Mouse (Mus musculus) embryonic fibroblast, embryonic 13.5 days (primary cell): Measurements from ENCODE around the gene Tmem179b. TPM values are rescaled to one million over a fixed set of nuclear protein-coding genes. Genes with fewer than 3 reads are reported as not detected.

Experiments used
- H3K27ac ChIP-seq: 2 replicates; pipeline ENCODE4 v1.5.1; 2012; ENCODE audit warnings: low read length, control low read depth, inconsistent platforms; ENCODE audit not compliant: insufficient read depth
- H3K4me1 ChIP-seq: 2 replicates; pipeline ENCODE4 v1.6.1; 2011; ENCODE audit warnings: low read length; ENCODE audit not compliant: control insufficient read depth, insufficient read depth
- H3K4me3 ChIP-seq: 2 replicates; pipeline ENCODE4 v1.5.1; 2011; ENCODE audit warnings: mild to moderate bottlenecking, control low read depth, low read length; ENCODE audit not compliant: insufficient read depth
- CTCF ChIP-seq: IDR thresholded peaks from 2 replicates; pipeline ENCODE4 v1.5.1; 2011; ENCODE audit warnings: mild to moderate bottlenecking, control low read depth, low read length, moderate library complexity, borderline replicate concordance; ENCODE audit not compliant: insufficient read depth
- POLR2A ChIP-seq: IDR thresholded peaks from 2 replicates; pipeline ENCODE4 v1.6.1; 2011; ENCODE audit warnings: low read depth, mild to moderate bottlenecking, control low read depth, low read length, moderate library complexity
- polyA plus RNA-seq: library from polyadenylated mRNA; stranded (reverse); fragments of >200 nt; gene quantifications from 2 replicates; pipeline ENCODE4 v1.2.4, GENCODE M21; 2011; ENCODE audit warnings: low read depth; ENCODE audit not compliant: missing spikeins, insufficient read length

The Tmem179b gene
- polyA plus RNA-seq, 1 experiment = 49.2 TPM

- H3K4me1 ChIP-seq = no peaks in the 10 kb centered on the region; the same call in 1 of the 2 replicates
- H3K27ac ChIP-seq = no peak within 1 kb of the TSS
- H3K4me3 ChIP-seq = peak within 1 kb of the TSS; percentile 76
- TF ChIP-seq POLR2A (peak; percentile 51), CTCF (no peak)
Measured at GRCm38 (mm10) chr19:8786008-8786781, 11.9 kb upstream of the Tmem179b start, which contains the start of gene Taf6l. TSS of gene Taf6l (minus strand) at chr19:8786417.

DNA sequence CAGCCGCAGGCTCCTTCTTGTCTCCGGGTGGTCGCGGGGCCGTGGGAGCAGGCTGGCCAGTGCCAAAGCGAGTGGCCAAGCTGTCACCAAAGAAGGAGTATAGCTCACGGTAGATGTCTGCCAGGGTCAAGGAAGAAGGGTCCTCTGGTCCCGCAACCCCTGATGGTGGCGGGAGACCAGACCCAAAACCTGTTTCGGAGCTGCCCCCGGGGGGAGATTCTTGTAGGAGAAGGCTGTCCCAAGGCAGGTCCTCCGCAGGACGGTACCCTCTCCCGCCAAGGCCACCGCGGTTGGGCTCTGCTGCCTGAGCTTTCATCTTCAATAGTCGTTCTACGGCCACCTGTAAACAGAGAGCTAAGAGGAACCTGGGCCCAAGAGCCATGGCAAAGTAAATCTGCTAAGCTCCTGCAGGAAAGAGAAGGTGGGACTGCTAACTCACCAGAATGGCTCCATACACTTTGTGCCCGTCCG lies 719 bp upstream of the Tmem179b start:
- TF ChIP-seq POLR2A (0 out of 2 replicates have a peak, but pooled peaks have one; percentile 25), CTCF (no peak)
- Histone ChIP-seq H3K4me3 (peak overlapping the region; percentile 72), H3K27ac (peak overlapping the region; percentile 86), H3K4me1 (no peaks in the 10 kb centered on the region)

DNA sequence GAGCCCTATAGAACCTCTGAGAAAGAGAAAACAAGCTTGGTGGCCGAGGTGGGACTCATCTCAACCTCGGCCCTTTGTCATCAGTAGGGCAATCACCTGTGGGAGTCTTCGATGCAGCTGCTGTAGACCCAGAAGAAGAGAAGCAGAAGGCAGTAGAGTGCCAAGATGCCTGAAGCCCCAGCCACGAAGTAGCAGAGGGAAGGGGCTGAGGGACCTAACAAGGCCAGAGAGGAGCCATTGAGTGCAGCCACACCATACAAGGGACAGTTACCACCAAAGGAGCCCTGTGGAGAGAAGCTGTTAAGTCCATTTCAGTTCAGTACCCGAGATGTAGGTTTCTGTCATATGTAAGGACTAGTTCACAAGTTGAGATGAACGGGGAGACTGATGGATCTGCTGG lies 858 bp downstream of the Tmem179b start:
- 0 out of 2 replicates have a peak, but pooled peaks have one; percentile 4 for TF ChIP-seq POLR2A
- no peak for TF ChIP-seq CTCF
- Histone ChIP-seq H3K27ac (no peak overlapping the region; the same call in 1 of the 2 replicates), H3K4me1 (no peaks in the 10 kb centered on the region), H3K4me3 (peak overlapping the region; percentile 30)

DNA sequence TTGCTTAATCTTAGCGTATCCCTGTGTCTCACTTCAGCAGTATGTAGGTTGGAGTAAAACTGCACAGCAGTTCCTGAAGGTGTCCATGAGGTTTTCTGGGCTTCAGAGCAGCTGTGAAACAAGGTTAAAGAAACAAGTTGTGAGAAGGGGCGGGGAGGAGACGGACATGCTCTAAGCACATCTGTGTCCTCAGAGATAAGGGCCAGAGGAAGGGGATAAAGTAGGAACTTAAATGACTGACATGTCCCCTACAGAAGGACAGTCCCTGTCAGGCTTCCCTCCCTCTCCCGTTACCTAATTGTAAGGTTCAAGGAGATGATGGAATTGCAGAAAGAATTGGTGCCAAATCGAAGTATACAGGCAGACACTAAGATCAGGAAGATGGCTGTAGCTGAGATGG lies 1.3 kb downstream of the Tmem179b start:
- TF ChIP-seq CTCF = no peak
- TF ChIP-seq POLR2A = no peak; the same call in 1 of the 2 replicates
- H3K27ac ChIP-seq = no peak overlapping the region
- no peak overlapping the region for H3K4me3 ChIP-seq
- H3K4me1 ChIP-seq = no peaks in the 10 kb centered on the region

GRCm38 (mm10) chr19:8770567-8771270 lies 3.5 kb downstream of the Tmem179b start, which contains the start of gene Tmem223:
TSS of gene Tmem223 (plus strand) at chr19:8770996.
- peak within 1 kb of the TSS; percentile 30 for H3K27ac ChIP-seq
- no peaks in the 10 kb centered on the region for H3K4me1 ChIP-seq
- TF ChIP-seq POLR2A (peak; percentile 85), CTCF (no peak)
- H3K4me3 ChIP-seq = peak within 1 kb of the TSS; percentile 58

GRCm38 (mm10) chr19:8765562-8765961 lies 8.7 kb downstream of the Tmem179b start:
- H3K4me3 ChIP-seq = no peak overlapping the region
- no peaks in the 10 kb centered on the region for H3K4me1 ChIP-seq
- H3K27ac ChIP-seq = no peak overlapping the region
- TF ChIP-seq CTCF (no peak), POLR2A (no peak)

DNA sequence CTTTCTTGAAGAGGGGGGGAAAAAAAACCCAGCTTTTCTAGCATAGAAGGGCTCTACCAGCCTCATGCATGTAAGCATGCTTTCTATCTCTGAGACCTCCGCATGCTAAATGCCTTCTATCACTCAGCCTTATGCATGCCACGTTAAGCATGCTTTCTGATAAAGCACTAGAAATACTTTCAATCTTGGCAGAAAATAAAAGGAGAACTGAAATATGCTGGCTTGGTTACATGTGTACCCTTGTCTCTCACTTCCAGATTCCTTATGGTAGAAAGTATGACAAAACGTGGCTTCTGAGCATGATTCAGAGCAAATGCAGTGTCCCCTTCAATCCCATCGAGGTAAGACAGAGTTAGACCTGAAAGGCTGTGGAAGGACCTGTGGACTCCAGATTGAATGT lies 11.0 kb downstream of the Tmem179b start:
- no peak overlapping the region for H3K27ac ChIP-seq
- 0 out of 2 replicates have a peak, but pooled peaks cover 2% of the 10 kb centered on the region for H3K4me1 ChIP-seq
- no peak overlapping the region for H3K4me3 ChIP-seq
- TF ChIP-seq CTCF = no peak
- no peak for TF ChIP-seq POLR2A

DNA sequence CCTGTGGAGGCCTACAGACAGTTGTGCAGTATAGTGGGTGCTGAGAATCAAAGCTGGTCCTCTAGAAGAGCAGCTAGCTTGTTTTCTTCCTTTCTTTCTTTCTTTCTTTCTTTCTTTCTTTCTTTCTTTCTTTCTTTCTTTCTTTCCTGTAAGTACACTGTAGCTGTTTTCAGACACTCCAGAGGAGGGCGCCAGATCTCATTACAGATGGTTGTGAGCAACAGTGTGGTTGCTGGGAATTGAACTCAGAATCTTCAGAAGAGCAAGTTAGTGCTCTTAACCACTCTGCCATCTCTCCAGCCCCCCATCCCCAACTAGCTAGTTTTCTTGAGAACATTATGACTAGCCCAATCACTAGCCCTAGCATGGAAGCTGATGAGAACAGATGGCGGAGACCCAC lies 13.5 kb downstream of the Tmem179b start:
- no peak overlapping the region for H3K27ac ChIP-seq
- no peak overlapping the region for H3K4me3 ChIP-seq
- no peak for TF ChIP-seq CTCF
- no peak for TF ChIP-seq POLR2A
- 0 out of 2 replicates have a peak, but pooled peaks cover 2% of the 10 kb centered on the region for H3K4me1 ChIP-seq

GRCm38 (mm10) chr19:8758899-8759298 lies 15.4 kb downstream of the Tmem179b start:
- Histone ChIP-seq H3K4me1 (peaks cover 9% of the 10 kb centered on the region; the same call in 1 of the 2 replicates), H3K4me3 (peak overlapping the region; percentile 44; the same call in 1 of the 2 replicates), H3K27ac (no peak overlapping the region)
- TF ChIP-seq POLR2A (no peak), CTCF (no peak)

DNA sequence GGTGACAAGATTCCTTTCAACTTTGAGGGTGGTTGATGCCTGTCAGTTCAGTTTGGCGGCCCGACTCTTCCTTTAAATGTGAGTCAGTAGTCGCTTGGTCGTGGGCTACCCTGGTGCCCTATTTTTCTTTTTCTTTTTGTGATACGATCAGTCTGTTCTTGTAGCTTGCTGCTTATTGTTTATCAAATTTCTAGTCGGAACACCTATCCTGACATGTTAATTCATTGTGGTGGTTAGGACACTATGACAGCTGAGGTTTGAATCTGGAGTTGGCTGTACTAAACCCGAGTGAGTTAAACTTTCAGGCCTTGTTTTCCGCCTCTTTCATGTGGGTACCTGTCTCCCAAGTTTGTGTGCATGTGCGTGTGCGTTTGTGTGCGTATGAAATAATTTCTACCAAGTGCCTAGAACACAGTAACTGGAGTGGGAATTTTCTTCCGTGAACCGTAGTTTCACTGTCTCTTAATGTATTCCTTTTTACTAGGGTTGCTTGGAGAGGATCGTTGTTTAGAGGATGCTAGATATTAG lies 16.7 kb downstream of the Tmem179b start:
- Histone ChIP-seq H3K27ac (peak overlapping the region; percentile 10; the same call in 1 of the 2 replicates), H3K4me3 (peak overlapping the region; percentile 99)
- TF ChIP-seq POLR2A (no peak), CTCF (no peak)

More for the DNA sequence above, 16.7 kb downstream of the Tmem179b start:
- H3K4me1 ChIP-seq = peaks cover 9% of the 10 kb centered on the region; the same call in 1 of the 2 replicates
